Mouse (Mus musculus) intestine, embryonic 16.5 days (tissue): ENCODE results near the gene Ptpn11. TPM values are rescaled to one million over a fixed set of nuclear protein-coding genes. Genes with fewer than 3 reads are reported as not detected.
A peak's percentile ranks its signal among the peaks of the same experiment; 100 is the strongest.
"Not testable (repeated sequence)": the region's sequence is repeated elsewhere in the genome, so short reads cannot be mapped to it uniquely, and the experiment has no call there.

ENCODE experiments used
- ATAC-seq: fragments of 200-750 bp; cut with Nextera tagmentation; 2 replicates; pipeline ENCODE4 v1.8.0; 2017; ENCODE audit warnings: moderate TSS enrichment, moderate library complexity
- H3K27ac ChIP-seq: fragments of 300-500 bp; sonication (generic); 2 replicates; pipeline ENCODE4 v1.5.1; 2014; ENCODE audit warnings: mild to moderate bottlenecking, low read length
- H3K27me3 ChIP-seq: fragments of 300-500 bp; sonication (generic); replicated peaks from 2 replicates; pipeline ENCODE4 v1.6.1; 2014; ENCODE audit warnings: low read length, control low read depth, mixed read lengths; ENCODE audit not compliant: control insufficient read depth, insufficient read depth
- H3K36me3 ChIP-seq: fragments of 300-500 bp; sonication (generic); 2 replicates; pipeline ENCODE4 v1.6.1; 2014; ENCODE audit warnings: low read length, control low read depth; ENCODE audit not compliant: control insufficient read depth, insufficient read depth
- H3K4me1 ChIP-seq: fragments of 300-500 bp; sonication (generic); 2 replicates; pipeline ENCODE4 v1.6.1; 2014; ENCODE audit warnings: low read length, control low read depth, mixed read lengths; ENCODE audit not compliant: control insufficient read depth, insufficient read depth
- H3K4me2 ChIP-seq: fragments of 300-500 bp; sonication (generic); 2 replicates; pipeline ENCODE4 v1.6.1; 2014; ENCODE audit warnings: low read depth, low read length, control low read depth
- H3K4me3 ChIP-seq: fragments of 300-500 bp; sonication (generic); 2 replicates; pipeline ENCODE4 v1.5.1; 2014; ENCODE audit warnings: mild to moderate bottlenecking, low read length
- H3K9ac ChIP-seq: fragments of 300-500 bp; sonication (generic); 2 replicates; pipeline ENCODE4 v1.6.1; 2014; ENCODE audit warnings: low read depth, low read length
- H3K9me3 ChIP-seq: fragments of 300-500 bp; sonication (generic); 2 replicates; pipeline ENCODE4 v1.6.1; 2016; ENCODE audit warnings: low read length, control low read depth; ENCODE audit not compliant: control insufficient read depth
- WGBS: fragments of 180-500 bp; shearing (Covaris S2); extraction: QIAGEN DNeasy Blood & Tissue Kit; methylation state at CpG from one replicate; pipeline ENCODE4 v1.1.7; 2014; 5-methylcytosine and 5-hydroxymethylcytosine counted together
- polyA plus RNA-seq: library from polyadenylated mRNA; unstranded; fragments of >200 nt; fragmentation: Nextera tagmentation; extraction: Ambion mirVana; gene quantifications from 2 replicates; pipeline ENCODE4 v1.2.1, GENCODE M21; 2015

Gene Ptpn11
- polyA plus RNA-seq, 1 experiment from 2014 or later = 15.6 TPM

DNA sequence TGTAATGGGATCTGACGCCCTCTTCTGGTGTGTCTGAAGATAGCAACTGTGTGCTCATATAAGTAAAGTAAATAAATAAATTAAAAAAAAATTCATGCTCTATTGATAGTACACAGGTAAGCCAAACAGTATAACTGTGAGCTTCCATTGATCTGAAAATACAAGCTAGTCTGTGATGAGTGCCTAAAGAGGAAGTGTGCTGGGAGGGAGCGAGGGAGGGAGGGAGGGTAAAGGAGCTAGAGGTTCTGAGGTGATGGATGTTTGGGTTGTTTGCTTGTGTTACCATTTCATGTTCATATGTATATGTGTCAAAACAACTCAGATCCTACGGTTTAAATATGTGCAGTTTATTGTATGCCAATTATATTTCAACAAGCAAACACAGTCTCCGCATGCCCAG lies 35.6 kb upstream of the Ptpn11 start:
- no peaks in the 10 kb centered on the region for H3K27me3 ChIP-seq
- H3K36me3 ChIP-seq = no peaks in the 10 kb centered on the region
- no peak overlapping the region for H3K4me2 ChIP-seq
- ATAC-seq = no peak
- no peaks in the 10 kb centered on the region for H3K9me3 ChIP-seq
- H3K27ac ChIP-seq = no peak overlapping the region
- 0 out of 2 replicates have a peak, but pooled peaks cover 4% of the 10 kb centered on the region for H3K4me1 ChIP-seq
- H3K9ac ChIP-seq = no peak overlapping the region
- H3K4me3 ChIP-seq = no peak overlapping the region
- 79% methylated on average over 4 of the region's 4 CpGs for WGBS

DNA sequence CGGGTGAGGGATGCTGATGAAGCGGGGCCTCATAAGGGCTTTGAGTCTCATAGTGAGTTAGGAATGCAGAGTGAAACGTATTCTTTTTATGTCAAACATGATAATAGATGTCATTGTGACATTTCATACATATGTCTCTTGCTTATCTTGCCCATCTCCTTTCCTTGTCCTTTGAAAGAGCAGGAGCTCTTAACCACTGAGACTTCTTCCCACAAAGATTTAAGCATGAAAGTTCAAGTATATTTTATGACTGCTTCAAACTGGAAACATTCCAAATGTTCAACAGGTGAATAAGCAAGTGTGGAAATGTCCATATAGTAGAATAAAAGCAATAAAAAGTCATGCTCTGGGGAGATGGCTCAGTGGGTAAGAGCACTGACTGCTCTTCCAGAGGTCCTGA lies 35.2 kb upstream of the Ptpn11 start:
- Histone ChIP-seq H3K27ac (no peak overlapping the region), H3K4me1 (peaks cover 7% of the 10 kb centered on the region; the same call in 1 of the 2 replicates), H3K4me3 (no peak overlapping the region), H3K4me2 (no peak overlapping the region), H3K36me3 (no peaks in the 10 kb centered on the region), H3K9ac (no peak overlapping the region), H3K9me3 (no peaks in the 10 kb centered on the region), H3K27me3 (no peaks in the 10 kb centered on the region)
- 65% methylated on average over 3 of the region's 3 CpGs for WGBS
- ATAC-seq = peak; percentile 11; the same call in 1 of the 2 replicates

DNA sequence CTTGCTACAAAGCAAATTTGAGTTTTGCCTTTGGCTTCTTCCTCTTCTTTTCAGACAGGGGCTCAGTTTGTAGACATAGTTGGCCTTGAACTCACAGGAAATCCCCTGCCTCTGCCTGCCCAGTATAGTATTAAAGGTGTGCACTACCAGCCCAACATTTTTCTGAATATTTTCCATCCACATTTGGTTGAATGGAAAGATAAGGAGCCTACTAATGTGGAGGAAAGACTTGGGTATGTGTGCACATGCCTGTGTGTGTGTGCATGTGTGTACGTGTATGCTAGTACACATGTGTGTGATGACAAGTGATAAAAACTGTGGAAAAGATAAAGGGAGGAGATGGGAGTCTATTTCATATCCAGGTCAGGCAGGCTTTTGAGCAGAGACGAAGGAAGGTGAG lies 34.7 kb upstream of the Ptpn11 start:
- Histone ChIP-seq H3K27me3 (no peaks in the 10 kb centered on the region), H3K9ac (no peak overlapping the region)

DNA sequence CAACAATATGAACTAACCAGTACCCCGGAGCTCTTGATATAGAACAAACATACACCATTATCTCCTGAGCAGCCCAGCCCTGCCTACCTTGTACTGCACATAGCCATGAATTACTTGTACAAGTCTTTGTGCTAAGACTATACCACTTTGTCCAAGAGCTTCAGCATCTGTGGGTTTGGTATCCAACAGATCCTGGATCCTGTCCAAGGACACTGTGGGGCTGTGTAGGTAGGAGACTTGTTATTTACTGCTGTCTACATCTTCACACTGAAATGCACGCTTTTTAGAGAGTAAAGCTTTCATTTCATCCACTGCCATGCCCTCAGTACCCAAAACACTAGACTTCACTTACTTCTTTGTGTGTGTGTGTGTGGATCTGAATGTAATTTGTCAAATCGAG lies 33.7 kb upstream of the Ptpn11 start:
- Histone ChIP-seq H3K9me3 (no peaks in the 10 kb centered on the region), H3K4me1 (peaks cover 7% of the 10 kb centered on the region; the same call in 1 of the 2 replicates), H3K4me2 (no peak overlapping the region), H3K4me3 (no peak overlapping the region), H3K27ac (no peak overlapping the region), H3K36me3 (no peaks in the 10 kb centered on the region), H3K9ac (no peak overlapping the region), H3K27me3 (no peaks in the 10 kb centered on the region)
- 77% methylated on average over 3 of the region's 3 CpGs for WGBS
- ATAC-seq = no peak

More for the DNA sequence above, 34.7 kb upstream of the Ptpn11 start:
- H3K4me3 ChIP-seq = no peak overlapping the region
- no peaks in the 10 kb centered on the region for H3K36me3 ChIP-seq
- H3K27ac ChIP-seq = no peak overlapping the region
- peaks cover 7% of the 10 kb centered on the region; the same call in 1 of the 2 replicates for H3K4me1 ChIP-seq
- ATAC-seq = no peak
- no peaks in the 10 kb centered on the region for H3K9me3 ChIP-seq
- WGBS = 68% methylated on average over 2 of the region's 2 CpGs
- no peak overlapping the region for H3K4me2 ChIP-seq

DNA sequence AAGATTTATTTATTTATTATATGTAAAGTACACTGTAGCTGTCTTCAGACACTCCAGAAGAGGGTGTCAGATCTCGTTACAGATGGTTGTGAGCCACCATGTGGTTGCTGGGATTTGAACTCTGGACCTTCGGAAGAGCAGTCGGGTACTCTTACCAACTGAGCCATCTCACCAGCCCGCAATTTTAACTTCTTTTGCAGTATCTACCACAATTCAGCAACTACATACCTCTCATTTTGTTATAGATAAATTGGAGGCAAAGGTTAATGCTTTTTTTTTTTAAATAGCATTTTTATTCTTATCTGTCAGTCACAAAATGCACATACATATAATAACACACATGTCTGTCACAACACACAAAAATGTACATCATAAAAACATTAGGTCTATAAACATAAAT lies 32.8 kb upstream of the Ptpn11 start:
- H3K27ac ChIP-seq, H3K9me3 ChIP-seq, H3K9ac ChIP-seq, H3K4me1 ChIP-seq, H3K36me3 ChIP-seq, H3K27me3 ChIP-seq, H3K4me2 ChIP-seq, ATAC-seq, H3K4me3 ChIP-seq: not testable (repeated sequence)
- WGBS = 89% methylated on average over 3 of the region's 4 CpGs

DNA sequence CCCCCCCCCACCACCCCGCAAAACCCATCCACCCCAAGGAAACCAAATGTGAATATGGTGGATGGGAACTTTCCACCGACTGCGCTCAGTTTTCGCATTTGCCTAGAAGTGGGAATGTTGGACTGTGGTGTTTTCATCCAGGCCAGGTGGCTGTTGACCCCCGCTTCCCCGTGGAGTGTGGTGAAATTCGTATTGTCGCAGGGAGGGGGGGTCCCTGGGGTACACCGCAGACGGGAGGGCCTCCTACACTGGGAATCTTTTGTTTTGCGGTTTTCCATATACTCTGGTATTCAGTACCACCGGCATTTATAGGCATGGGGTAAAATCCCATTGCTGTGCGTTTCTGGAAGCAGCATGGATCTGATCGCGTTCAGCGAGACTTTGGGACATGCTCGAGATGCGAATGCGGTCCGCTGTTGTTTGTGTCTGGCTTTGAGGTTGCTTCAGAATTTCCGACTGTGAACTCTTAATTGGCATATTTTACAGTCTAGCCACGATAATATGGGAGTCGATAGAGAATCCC lies 30.2 kb upstream of the Ptpn11 start:
- peak overlapping the region; percentile 94 for H3K9ac ChIP-seq
- H3K27me3 ChIP-seq = no peaks in the 10 kb centered on the region
- H3K27ac ChIP-seq = no peak overlapping the region
- H3K9me3 ChIP-seq = no peaks in the 10 kb centered on the region
- H3K4me3 ChIP-seq = peak overlapping the region; percentile 96
- ATAC-seq = no peak
- peaks cover 7% of the 10 kb centered on the region; the same call in 1 of the 2 replicates for H3K4me1 ChIP-seq
- 17% methylated on average over 23 of the region's 23 CpGs for WGBS
- H3K4me2 ChIP-seq = peak overlapping the region; percentile 71
- no peaks in the 10 kb centered on the region for H3K36me3 ChIP-seq

DNA sequence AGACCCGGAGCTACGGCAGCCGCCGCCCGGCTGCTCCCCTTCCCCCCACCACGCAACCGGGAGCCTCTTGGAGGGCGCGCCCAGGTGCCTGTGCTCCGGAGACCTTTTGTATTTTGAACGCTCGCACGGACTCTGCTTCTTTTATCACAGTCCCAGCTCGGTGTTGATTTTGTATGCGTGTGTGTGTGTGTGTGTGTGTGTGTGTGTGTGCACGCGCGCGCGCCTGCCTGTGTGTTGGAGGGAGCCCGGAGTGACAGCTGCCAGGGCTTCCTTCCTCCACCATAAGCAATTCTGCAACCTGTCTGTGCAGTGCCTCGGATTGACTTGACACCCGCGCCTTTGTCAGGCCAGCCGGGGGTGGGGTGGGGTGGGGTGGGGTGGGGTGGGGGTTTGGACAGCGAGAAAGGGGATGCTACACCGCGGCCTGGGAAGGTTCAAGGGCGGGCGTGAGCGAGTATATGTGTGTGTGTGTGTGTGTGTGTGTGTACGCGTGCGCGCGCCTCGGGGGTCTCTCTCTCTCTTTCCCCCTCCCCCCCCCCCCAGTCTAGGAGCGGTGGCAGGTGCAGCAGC lies 29.6 kb upstream of the Ptpn11 start:
- no peaks in the 10 kb centered on the region for H3K36me3 ChIP-seq
- H3K4me2 ChIP-seq = peak overlapping the region; percentile 71
- H3K4me1 ChIP-seq = peaks cover 3% of the 10 kb centered on the region; the same call in 1 of the 2 replicates
- no peaks in the 10 kb centered on the region for H3K27me3 ChIP-seq
- H3K27ac ChIP-seq = peak overlapping the region; percentile 88
- H3K9ac ChIP-seq = peak overlapping the region; percentile 94
- under 1% methylated on average over 34 of the region's 38 CpGs for WGBS
- peak overlapping the region; percentile 96 for H3K4me3 ChIP-seq
- no peaks in the 10 kb centered on the region for H3K9me3 ChIP-seq
- ATAC-seq = peak; percentile 60

DNA sequence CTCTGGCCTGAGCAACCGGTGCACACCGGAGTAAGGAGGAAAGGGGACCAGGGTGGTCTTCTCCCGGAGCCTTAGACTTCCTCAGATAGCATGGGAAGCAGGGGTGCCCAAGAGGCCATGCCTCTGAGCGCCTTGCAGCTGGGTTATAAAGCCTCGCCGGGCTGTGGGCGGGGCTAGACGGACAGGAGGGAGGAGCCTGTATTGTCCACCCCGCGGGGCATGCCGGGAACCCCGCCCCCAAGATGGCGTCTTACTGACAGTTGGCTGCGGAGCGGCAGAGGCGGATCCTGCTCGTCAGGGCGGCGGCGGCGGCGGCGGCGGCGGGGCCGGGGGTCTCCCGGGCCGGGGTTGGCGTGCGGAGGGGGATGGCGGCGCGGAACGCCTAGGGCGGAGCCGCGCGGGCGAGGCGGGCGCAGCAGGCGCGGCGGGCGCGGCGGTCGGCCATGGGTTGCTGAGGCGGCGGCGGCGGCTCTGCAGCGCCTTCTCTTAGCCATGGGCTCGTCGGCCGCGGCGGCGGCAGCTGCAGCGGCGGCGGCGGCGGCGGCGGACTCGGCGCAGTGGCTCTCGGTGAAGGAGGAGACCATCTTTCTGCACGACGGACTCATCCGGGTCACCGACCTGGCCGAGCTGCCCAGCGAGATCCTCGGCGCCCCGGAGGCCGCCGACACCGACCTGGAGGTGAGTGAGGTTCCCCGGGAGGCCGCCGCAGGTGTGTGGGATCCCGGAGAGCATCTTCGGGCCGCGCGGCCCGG lies 29.0 kb upstream of the Ptpn11 start, which contains the start of gene Hectd4:
Gene Hectd4, plus strand, starts transcription at position 240 of the 752 bp plus-strand sequence.
- Histone ChIP-seq H3K9me3 (no peaks in the 10 kb centered on the region), H3K36me3 (no peaks in the 10 kb centered on the region), H3K27me3 (no peaks in the 10 kb centered on the region), H3K4me1 (peaks cover 3% of the 10 kb centered on the region; the same call in 1 of the 2 replicates), H3K9ac (peak within 1 kb of the TSS; percentile 94), H3K4me2 (peak within 1 kb of the TSS; percentile 71), H3K4me3 (peak within 1 kb of the TSS; percentile 96), H3K27ac (peak within 1 kb of the TSS; percentile 88)
- ATAC-seq = peak; percentile 88
- WGBS = under 1% methylated on average over 56 of the region's 90 CpGs

DNA sequence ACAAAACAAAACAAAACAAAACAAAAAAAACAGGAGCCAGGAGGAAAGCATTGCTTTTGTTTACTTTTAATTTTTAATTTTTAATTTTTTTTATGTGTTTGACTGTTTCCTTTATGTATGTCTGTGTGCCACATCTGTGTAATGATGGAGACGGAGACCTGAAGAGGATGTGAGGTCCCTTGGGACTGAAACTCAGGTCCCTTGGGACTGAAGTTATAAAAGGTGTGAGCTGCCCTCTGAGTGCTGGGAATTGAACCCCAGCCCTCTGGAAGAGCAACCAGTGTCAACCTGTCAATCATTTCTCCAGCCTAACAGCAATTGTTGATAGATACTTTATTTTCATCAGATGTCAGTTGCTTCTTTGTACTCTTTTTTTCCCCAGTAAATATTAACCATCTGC lies 28.0 kb upstream of the Ptpn11 start:
- Histone ChIP-seq H3K9me3 (no peaks in the 10 kb centered on the region), H3K4me3 (no peak overlapping the region), H3K27ac (no peak overlapping the region), H3K4me1 (peaks cover 3% of the 10 kb centered on the region; the same call in 1 of the 2 replicates), H3K9ac (no peak overlapping the region), H3K27me3 (no peaks in the 10 kb centered on the region), H3K36me3 (no peaks in the 10 kb centered on the region), H3K4me2 (no peak overlapping the region)
- ATAC-seq = no peak
- 84% methylated on average over 1 of the region's 1 CpGs for WGBS
